Mouse (Mus musculus): Measurements from ENCODE around the gene Enho. TPM values are rescaled to one million over a fixed set of nuclear protein-coding genes. Genes with fewer than 3 reads are reported as not detected.

Enho gene
- polyA plus RNA-seq, 1 experiment, result 0.39 TPM

GRCm38 (mm10) chr4:41663614-41664013 is 23.5 kb upstream of the Enho start:
- Histone ChIP-seq H3K4me1 (peaks cover 7% of the 10 kb centered on the region; the same call in 1 of the 2 replicates), H3K4me3 (replicated peaks) (no peak overlapping the region), H3K9me3 (no peaks in the 10 kb centered on the region), H3K27me3 (replicated peaks) (peaks cover 75% of the 10 kb centered on the region), H3K36me3 (replicated peaks; ENCODE audit: low read length) (no peaks in the 10 kb centered on the region)
- TF ChIP-seq GATA1 (IDR thresholded peaks at IDR 0.05; ENCODE audit: borderline replicate concordance, low read length), result no peak
- TF ChIP-seq FLI1 (IDR thresholded peaks at IDR 0.05; ENCODE audit: low read length), result no peak

DNA sequence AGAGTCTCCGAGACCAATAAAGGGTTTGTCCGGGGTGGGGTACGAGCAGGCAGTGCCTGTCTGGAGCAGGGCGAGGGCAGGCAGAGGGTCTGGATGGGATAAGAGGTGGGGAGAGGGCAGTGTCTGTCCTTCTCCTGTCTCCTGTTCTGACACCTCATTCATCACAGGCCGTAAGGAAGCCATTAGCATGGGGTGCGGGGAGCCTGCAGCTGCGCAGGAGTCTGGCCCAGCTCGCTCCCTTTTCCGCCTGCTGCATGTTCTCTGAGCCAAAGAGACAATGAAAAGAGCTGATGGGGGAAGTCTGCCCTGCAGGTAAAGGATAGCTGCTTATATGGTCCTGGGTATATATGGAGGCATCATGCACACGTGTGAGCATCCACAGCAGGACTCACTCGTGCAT is 22.6 kb upstream of the Enho start:
- Histone ChIP-seq H3K4me3 (replicated peaks) (peak overlapping the region; percentile 8), H3K27me3 (replicated peaks) (peaks cover 81% of the 10 kb centered on the region), H3K4me1 (peaks cover 7% of the 10 kb centered on the region; the same call in 1 of the 2 replicates), H3K36me3 (replicated peaks; ENCODE audit: low read length) (no peaks in the 10 kb centered on the region), H3K9me3 (no peaks in the 10 kb centered on the region)
- TF ChIP-seq FLI1 (IDR thresholded peaks at IDR 0.05; ENCODE audit: low read length) (no peak), GATA1 (IDR thresholded peaks at IDR 0.05; ENCODE audit: borderline replicate concordance, low read length) (no peak)

- H3K36me3 ChIP-seq (replicated peaks; ENCODE audit: low read length), result no peaks in the 10 kb centered on the region
- TF ChIP-seq FLI1 (IDR thresholded peaks at IDR 0.05; ENCODE audit: low read length) (no peak), GATA1 (IDR thresholded peaks at IDR 0.05; ENCODE audit: borderline replicate concordance, low read length) (no peak)
- H3K4me1 ChIP-seq, result peaks cover 7% of the 10 kb centered on the region; the same call in 1 of the 2 replicates
- no peak overlapping the region for H3K4me3 ChIP-seq (replicated peaks)
- H3K27me3 ChIP-seq (replicated peaks), result peaks cover 88% of the 10 kb centered on the region
- no peaks in the 10 kb centered on the region for H3K9me3 ChIP-seq
Observed at GRCm38 (mm10) chr4:41660851-41661430, 20.8 kb upstream of the Enho start.

GRCm38 (mm10) chr4:41659556-41659955 is 19.4 kb upstream of the Enho start:
- Histone ChIP-seq H3K4me3 (replicated peaks) (no peak overlapping the region), H3K27me3 (replicated peaks) (peaks cover 88% of the 10 kb centered on the region), H3K9me3 (no peaks in the 10 kb centered on the region), H3K36me3 (replicated peaks; ENCODE audit: low read length) (no peaks in the 10 kb centered on the region), H3K4me1 (peaks cover under 1% of the 10 kb centered on the region; the same call in 1 of the 2 replicates)
- TF ChIP-seq FLI1 (IDR thresholded peaks at IDR 0.05; ENCODE audit: low read length) (no peak), GATA1 (IDR thresholded peaks at IDR 0.05; ENCODE audit: borderline replicate concordance, low read length) (no peak)

DNA sequence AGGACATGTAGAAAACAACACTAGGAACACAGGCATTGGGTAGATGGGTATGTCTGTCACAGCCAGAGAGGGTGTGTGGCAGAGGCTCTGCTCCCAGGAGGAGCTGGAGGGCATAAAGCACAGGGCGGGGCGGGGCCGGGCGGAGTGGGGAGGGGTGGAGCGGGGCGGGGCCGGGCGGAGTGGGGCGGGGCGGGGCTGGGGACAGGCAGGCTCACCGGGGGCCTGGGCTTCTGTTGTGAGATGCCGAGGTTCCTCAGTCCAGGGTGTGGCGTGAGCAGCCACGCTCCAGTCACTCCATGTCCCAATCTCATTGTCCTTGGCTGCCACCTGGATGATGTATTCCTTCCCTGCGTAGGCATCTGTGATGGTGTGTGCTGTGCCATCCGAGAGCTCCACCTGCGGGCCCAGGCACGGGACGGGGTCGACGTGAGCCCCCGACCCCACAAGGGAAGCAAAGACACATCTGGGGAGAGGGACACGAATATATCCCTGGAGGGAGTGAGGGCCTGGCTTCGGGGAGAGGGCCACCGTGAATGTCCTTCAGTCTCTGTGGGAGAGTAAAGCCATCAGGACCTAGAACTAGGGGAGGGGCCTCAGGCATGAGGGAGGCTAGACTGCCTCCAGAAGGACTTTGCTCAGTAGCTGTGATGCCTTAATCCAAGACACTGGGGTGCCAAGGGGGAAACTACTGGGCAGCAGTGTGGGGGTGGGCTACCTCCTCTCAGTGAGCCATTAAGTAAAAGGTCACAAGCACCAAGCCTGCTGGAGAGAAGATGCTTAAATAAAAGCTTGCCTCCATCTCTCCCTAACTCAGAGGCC is 18.7 kb upstream of the Enho start:
- Histone ChIP-seq H3K27me3 (replicated peaks) (peaks cover 86% of the 10 kb centered on the region), H3K4me1 (no peaks in the 10 kb centered on the region), H3K36me3 (replicated peaks; ENCODE audit: low read length) (no peaks in the 10 kb centered on the region), H3K4me3 (replicated peaks) (no peak overlapping the region), H3K9me3 (no peaks in the 10 kb centered on the region)
- TF ChIP-seq FLI1 (IDR thresholded peaks at IDR 0.05; ENCODE audit: low read length) (no peak), GATA1 (IDR thresholded peaks at IDR 0.05; ENCODE audit: borderline replicate concordance, low read length) (no peak)

- Histone ChIP-seq H3K36me3 (replicated peaks; ENCODE audit: low read length) (no peaks in the 10 kb centered on the region), H3K9me3 (no peaks in the 10 kb centered on the region), H3K4me3 (replicated peaks) (no peak overlapping the region), H3K4me1 (peaks cover 3% of the 10 kb centered on the region; the same call in 1 of the 2 replicates), H3K27me3 (replicated peaks) (peaks cover 73% of the 10 kb centered on the region)
- TF ChIP-seq GATA1 (IDR thresholded peaks at IDR 0.05; ENCODE audit: borderline replicate concordance, low read length), result no peak
- no peak for TF ChIP-seq FLI1 (IDR thresholded peaks at IDR 0.05; ENCODE audit: low read length)
Observed at GRCm38 (mm10) chr4:41655525-41655924, 15.4 kb upstream of the Enho start.

- peaks cover 67% of the 10 kb centered on the region for H3K27me3 ChIP-seq (replicated peaks)
Observed at GRCm38 (mm10) chr4:41654217-41654616, 14.1 kb upstream of the Enho start.

GRCm38 (mm10) chr4:41653730-41654129 is 13.6 kb upstream of the Enho start:
- Histone ChIP-seq H3K4me3 (replicated peaks) (no peak overlapping the region), H3K27me3 (replicated peaks) (peaks cover 63% of the 10 kb centered on the region), H3K4me1 (peaks cover 3% of the 10 kb centered on the region; the same call in 1 of the 2 replicates), H3K9me3 (no peaks in the 10 kb centered on the region), H3K36me3 (replicated peaks; ENCODE audit: low read length) (no peaks in the 10 kb centered on the region)
- TF ChIP-seq FLI1 (IDR thresholded peaks at IDR 0.05; ENCODE audit: low read length), result no peak
- TF ChIP-seq GATA1 (IDR thresholded peaks at IDR 0.05; ENCODE audit: borderline replicate concordance, low read length), result no peak

More at GRCm38 (mm10) chr4:41654217-41654616, 14.1 kb upstream of the Enho start:
- Histone ChIP-seq H3K9me3 (no peaks in the 10 kb centered on the region), H3K36me3 (replicated peaks; ENCODE audit: low read length) (no peaks in the 10 kb centered on the region), H3K4me1 (peaks cover 3% of the 10 kb centered on the region; the same call in 1 of the 2 replicates), H3K4me3 (replicated peaks) (no peak overlapping the region)
- TF ChIP-seq FLI1 (IDR thresholded peaks at IDR 0.05; ENCODE audit: low read length) (no peak), GATA1 (IDR thresholded peaks at IDR 0.05; ENCODE audit: borderline replicate concordance, low read length) (no peak)

DNA sequence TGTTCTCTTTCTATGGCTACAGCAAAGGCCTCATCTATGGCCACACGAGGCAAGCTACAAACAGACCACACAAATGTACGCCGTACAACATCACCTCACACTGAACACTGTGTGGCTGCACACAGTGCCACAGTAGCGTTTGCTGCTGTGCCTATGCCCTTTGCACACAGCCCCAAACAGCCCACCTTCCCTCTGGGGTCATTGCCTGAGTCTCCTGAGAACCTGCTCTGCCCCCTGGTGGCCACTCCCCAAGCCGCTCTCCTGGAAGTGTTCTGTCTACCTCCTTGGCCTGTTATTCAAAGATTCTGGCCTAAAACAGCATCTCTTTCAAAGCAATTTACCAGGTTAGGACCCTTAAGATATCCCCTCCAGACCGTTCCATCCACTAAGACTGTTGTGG is 13.2 kb upstream of the Enho start:
- Histone ChIP-seq H3K9me3 (no peaks in the 10 kb centered on the region), H3K4me3 (replicated peaks) (peak overlapping the region; percentile 44), H3K36me3 (replicated peaks; ENCODE audit: low read length) (no peaks in the 10 kb centered on the region), H3K4me1 (peaks cover 3% of the 10 kb centered on the region; the same call in 1 of the 2 replicates), H3K27me3 (replicated peaks) (peaks cover 60% of the 10 kb centered on the region)
- no peak for TF ChIP-seq GATA1 (IDR thresholded peaks at IDR 0.05; ENCODE audit: borderline replicate concordance, low read length)
- TF ChIP-seq FLI1 (IDR thresholded peaks at IDR 0.05; ENCODE audit: low read length), result no peak

DNA sequence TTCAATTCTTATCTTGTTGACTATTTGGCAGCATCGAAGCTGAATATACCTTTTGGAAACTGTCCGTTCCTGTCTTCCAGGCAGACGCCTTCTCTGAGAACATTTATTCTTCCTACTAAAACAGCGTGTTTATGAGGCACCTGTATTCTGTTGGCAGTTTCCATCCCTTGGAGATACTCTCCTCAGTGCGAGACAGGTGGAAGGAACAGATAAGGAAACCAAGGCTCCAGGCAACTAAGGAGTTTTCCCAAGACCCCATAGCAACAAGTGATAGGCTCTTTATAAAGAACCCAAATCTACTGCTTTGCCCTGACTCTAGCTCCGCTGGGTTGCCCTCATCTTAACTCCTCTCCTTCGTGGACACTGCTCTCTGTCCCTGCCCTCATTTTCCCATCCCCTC is 8.5 kb upstream of the Enho start:
- Histone ChIP-seq H3K4me3 (replicated peaks) (no peak overlapping the region), H3K4me1 (peaks cover 3% of the 10 kb centered on the region; the same call in 1 of the 2 replicates), H3K36me3 (replicated peaks; ENCODE audit: low read length) (no peaks in the 10 kb centered on the region), H3K9me3 (peaks cover 5% of the 10 kb centered on the region), H3K27me3 (replicated peaks) (peaks cover 36% of the 10 kb centered on the region)
- TF ChIP-seq FLI1 (IDR thresholded peaks at IDR 0.05; ENCODE audit: low read length) (no peak), GATA1 (IDR thresholded peaks at IDR 0.05; ENCODE audit: borderline replicate concordance, low read length) (no peak)

Measured in megakaryocyte, embryonic 14.5 days (primary cell).